Mouse (Mus musculus) small intestine, adult 2 months (tissue): Measurements from ENCODE around the gene Prph2.

ENCODE experiments used
- CTCF ChIP-seq: fragments of 200-500 bp; IDR thresholded peaks from 2 replicates; pipeline ENCODE4 v1.5.1; 2012; ENCODE audit warnings: low read depth, mild to moderate bottlenecking, control low read depth, inconsistent platforms, low read length, moderate library complexity, mixed read lengths; ENCODE audit not compliant: insufficient replicate concordance, insufficient read length; ENCODE audit errors: extremely low read depth
- POLR2A ChIP-seq: fragments of 200-500 bp; IDR thresholded peaks from 2 replicates; pipeline ENCODE4 v1.6.1; 2012; ENCODE audit warnings: low read depth, mild to moderate bottlenecking, control low read depth, inconsistent platforms, low read length, moderate library complexity

GRCm38 (mm10) chr17:46875626-46876025, 34.6 kb upstream of the Prph2 start:
- TF ChIP-seq POLR2A (no peak), CTCF (peak; percentile 54; the same call in 1 of the 2 replicates)
